In the genomic region with DNA sequence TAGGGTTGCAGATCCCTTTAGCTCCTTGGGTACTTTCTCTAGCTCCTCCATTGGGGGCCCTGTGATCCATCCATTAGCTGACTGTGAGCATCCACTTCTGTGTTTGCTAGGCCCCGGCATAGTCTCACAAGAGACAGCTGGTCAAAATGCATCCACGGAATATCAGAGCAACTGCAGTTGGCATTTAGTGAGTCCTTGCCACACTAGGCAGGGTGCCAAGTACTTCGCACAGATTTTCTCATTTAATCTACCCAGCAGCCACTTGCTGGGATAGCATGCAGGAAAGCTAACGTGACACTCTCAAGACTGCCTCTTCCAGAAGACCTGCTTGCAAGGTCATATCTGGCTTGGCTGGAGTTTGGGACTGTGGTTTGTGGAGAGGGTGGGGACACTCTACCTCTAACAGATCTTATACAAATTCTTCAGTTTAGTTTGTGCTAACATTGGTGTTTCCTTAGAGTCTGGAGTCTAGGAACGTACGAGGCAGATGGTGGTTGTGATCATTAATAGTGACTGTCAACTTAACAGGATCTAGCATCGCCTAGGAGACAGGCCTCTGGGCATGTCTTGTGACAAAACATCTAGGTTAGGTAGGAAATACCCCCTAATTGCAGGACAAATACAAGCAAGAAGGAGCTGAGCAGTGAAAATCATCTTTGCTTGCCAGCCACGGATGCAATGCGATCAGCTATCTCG, we compare ENCODE assay signal across 14 mouse cellular contexts.
A peak's percentile ranks its signal among the peaks of the same experiment; 100 is the strongest.
DNase-seq lines count a peak whose midpoint lies in the region; ATAC-seq lines count a peak whose summit lies in the region.
"Had no signal": no experiment of that assay in that cellular context is flagged by ENCODE, and none has a peak within 500 bp of the region (broad histone marks: within the 10 kb centered on the region; RNA-seq: fewer than 3 reads in every experiment).

No protein-coding gene starts in this region.

- intact Hi-C loops in heart, postnatal 36 days (cut with DNase I): no loop called here

- no peaks in the 10 kb centered on the region for H3K9me3 ChIP-seq in liver, embryonic 12.5 days (replicated peaks)
- H3K9me3 ChIP-seq: embryonic facial prominence, embryonic 12.5 days; kidney, embryonic 15.5 days had no signal

- no peaks in the 10 kb centered on the region for H3K4me1 ChIP-seq in liver, embryonic 12.5 days
- H3K4me1 ChIP-seq: kidney, embryonic 15.5 days had no signal

- ATAC-seq in CD4-positive, CD25-positive, alpha-beta regulatory T cell, adult 4 months: no peak
- ATAC-seq in liver, embryonic 12.5 days: no peak

- H3K27ac ChIP-seq in liver, embryonic 12.5 days: no peak overlapping the region
- H3K27ac ChIP-seq: embryonic facial prominence, embryonic 12.5 days; kidney, embryonic 15.5 days; macrophage had no signal

- peak; percentile 39 for DNase-seq in heart, postnatal 4 days
- DNase-seq in heart, postnatal 36 days: no peak
- peak; percentile 51 to 67 for DNase-seq in right cerebral cortex, adult 2 months (ENCODE audit: low spot score in 2 of 2)
- DNase-seq in right cerebral cortex, postnatal 36 days (ENCODE audit: low spot score in 2 of 2): no peak
- peak; percentile 83 for DNase-seq in cerebellum, adult 9-11 months
- DNase-seq in right cerebral cortex, postnatal 14 days: peak; percentile 50
- DNase-seq: gastrocnemius, postnatal 25 days; thymus, postnatal 25 days had no signal

- H3K4me3 ChIP-seq in liver, embryonic 12.5 days: no peak overlapping the region
- H3K4me3 ChIP-seq: embryonic facial prominence, embryonic 12.5 days; kidney, embryonic 15.5 days had no signal

- H3K36me3 ChIP-seq in liver, embryonic 12.5 days: no peaks in the 10 kb centered on the region

- 83% methylated on average over 10 of the region's 10 CpGs for WGBS in liver, embryonic 12.5 days (ENCODE audit: insufficient replicate concordance)

- no peaks in the 10 kb centered on the region for H3K27me3 ChIP-seq in liver, embryonic 12.5 days (replicated peaks)
- H3K27me3 ChIP-seq: CH12.LX; embryonic facial prominence, embryonic 12.5 days; kidney, embryonic 15.5 days had no signal

- H3K4me2 ChIP-seq in liver, embryonic 12.5 days: no peak overlapping the region
- H3K4me2 ChIP-seq: embryonic facial prominence, embryonic 12.5 days; kidney, embryonic 15.5 days had no signal

- no peak overlapping the region for H3K9ac ChIP-seq in liver, embryonic 12.5 days
- H3K9ac ChIP-seq: embryonic facial prominence, embryonic 12.5 days; kidney, embryonic 15.5 days had no signal

Comparison
In these comparisons a context has a peak if more than half of its experiments do, and no peak if none do; other contexts are left out.
1. DNase-seq: peak in heart, postnatal 4 days (single experiment), right cerebral cortex, adult 2 months (2 of 2), cerebellum, adult 9-11 months (single experiment) and right cerebral cortex, postnatal 14 days (single experiment); none in heart, postnatal 36 days (0 of 2) and right cerebral cortex, postnatal 36 days (0 of 2).